Mouse (Mus musculus) adrenal gland, postnatal 10 days (tissue): ENCODE results near the gene Scaf8. TPM values are rescaled to one million over a fixed set of nuclear protein-coding genes. Genes with fewer than 3 reads are reported as not detected.

ENCODE experiments used
- total RNA-seq, 2 experiments: library from RNA; stranded (reverse); gene quantifications; 2 replicates each; pipeline ENCODE4 v1.2.3; 2021

The Scaf8 gene
- total RNA-seq, 2 experiments from 2014 or later = 37.8 to 43.7 TPM

Other genes with a start within 250 kb of the Scaf8 start
- gene Tiam2, start 211.6 kb downstream of the Scaf8 start, total RNA-seq = 10 to 100 TPM; 10.1 to 13.1 TPM